Mouse (Mus musculus) B cell, adult 62 days (primary cell): ENCODE results near the gene Alox5ap. TPM values are rescaled to one million over a fixed set of nuclear protein-coding genes. Genes with fewer than 3 reads are reported as not detected.

Experiments used
- total RNA-seq: library from RNA; stranded (reverse); gene quantifications from 4 replicates; pipeline ENCODE4 v1.2.4, GENCODE M21; 2023

Gene Alox5ap
- 53.5 to 75.3 TPM (median 69.3 TPM) in 4 replicates for total RNA-seq

GRCm38 (mm10) chr5:149264405-149264804, at the start of gene Alox5ap:
Alox5ap (plus strand) TSS chr5:149264767.

Other genes with a start within 250 kb of the Alox5ap start
- gene Uspl1, start 80.4 kb upstream of the Alox5ap start, total RNA-seq = 91.7 to 102 TPM (median 96.9 TPM) in 4 replicates
- gene Hmgb1, start 80.3 kb upstream of the Alox5ap start, total RNA-seq = 660 to 720 TPM (median 702 TPM) in 4 replicates
- not detected in 4 replicates for gene Medag, start 147.0 kb downstream of the Alox5ap start, total RNA-seq
- gene Tex26, start 174.9 kb downstream of the Alox5ap start, total RNA-seq = not detected in 4 replicates